Mouse (Mus musculus): ENCODE data around the gene Gm20888. TPM values are rescaled to one million over a fixed set of nuclear protein-coding genes. Genes with fewer than 3 reads are reported as not detected.
"Not testable (repeated sequence)": the region's sequence is repeated elsewhere in the genome, so short reads cannot be mapped to it uniquely, and the experiment has no call there.

The Gm20888 gene
- polyA plus RNA-seq (2015; fragmentation: Nextera tagmentation; extraction: Ambion mirVana): not detected in 2 replicates

DNA sequence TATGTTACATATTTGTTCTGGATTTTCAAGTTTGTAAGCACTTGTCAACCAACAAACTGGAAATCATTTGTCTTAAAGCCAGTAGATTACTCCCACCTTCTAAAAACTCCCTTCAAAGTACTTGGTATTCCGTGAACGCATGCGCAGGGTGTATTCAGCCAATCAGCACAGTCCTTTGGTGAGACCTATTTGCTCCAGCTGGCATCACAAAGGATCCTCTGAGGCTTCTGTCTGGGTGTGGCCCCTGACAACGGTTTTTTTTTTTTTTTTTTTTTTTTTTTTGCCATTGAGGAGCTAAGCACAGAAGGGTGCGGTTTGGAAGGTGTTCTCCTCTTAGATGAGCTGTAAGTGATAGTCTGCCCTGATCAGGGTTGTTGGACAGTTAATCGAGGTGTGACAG, at the start of gene Gm20888:
Gene Gm20888 (plus strand): TSS at position 301 of the 400 bp plus-strand sequence.
- not testable (repeated sequence) for H3K4me2 ChIP-seq (replicated peaks; ENCODE audit: low read depth, low read length); H3K27me3 ChIP-seq (ENCODE audit: insufficient read depth, low read length); H3K27ac ChIP-seq (ENCODE audit: low read length); ATAC-seq (ENCODE audit: low FRiP score, low TSS enrichment); H3K9ac ChIP-seq (replicated peaks; ENCODE audit: low read length); H3K4me3 ChIP-seq (ENCODE audit: low read length); H3K4me1 ChIP-seq (ENCODE audit: insufficient read depth, low read length); H3K9me3 ChIP-seq (ENCODE audit: low read length); H3K36me3 ChIP-seq (ENCODE audit: insufficient read depth, low read length)
- no CpG with 5 or more reads among the region's 6 CpGs for WGBS

Other genes with a start within 250 kb of the Gm20888 start
- not detected in 2 replicates for gene Gm21118, start 168.2 kb upstream of the Gm20888 start, polyA plus RNA-seq (2015; fragmentation: Nextera tagmentation; extraction: Ambion mirVana)
- not detected in 2 replicates for gene Gm29423, start 138.6 kb upstream of the Gm20888 start, polyA plus RNA-seq (2015; fragmentation: Nextera tagmentation; extraction: Ambion mirVana)
- gene Gm29644, start 138.5 kb upstream of the Gm20888 start, polyA plus RNA-seq (2015; fragmentation: Nextera tagmentation; extraction: Ambion mirVana): not detected in 2 replicates

Data from kidney, embryonic 16.5 days (tissue).